Mouse (Mus musculus) bone marrow, adult 2 months (tissue): Measurements from ENCODE around the gene Kcnk5.

Experiments
- CTCF ChIP-seq: fragments of 200-500 bp; IDR thresholded peaks from 2 replicates; pipeline ENCODE4 v1.5.1; 2011; ENCODE audit warnings: low read length, control low read depth; ENCODE audit not compliant: control insufficient read depth, insufficient read depth
- POLR2A ChIP-seq: fragments of 200-500 bp; IDR thresholded peaks from 2 replicates; pipeline ENCODE4 v1.6.1; 2011; ENCODE audit warnings: low read depth, mild to moderate bottlenecking, control low read depth, low read length, borderline replicate concordance; ENCODE audit not compliant: control insufficient read depth

- no peak for TF ChIP-seq CTCF
- no peak for TF ChIP-seq POLR2A
Measured at GRCm38 (mm10) chr14:20144093-20144492, 37.5 kb downstream of the Kcnk5 start.
